Mouse (Mus musculus): ENCODE results near the gene Gm37240. TPM values are rescaled to one million over a fixed set of nuclear protein-coding genes. Genes with fewer than 3 reads are reported as not detected.

Gm37240 gene
- total RNA-seq, 2 experiments from 2014 or later, result 1.4 to 2.4 TPM

DNA sequence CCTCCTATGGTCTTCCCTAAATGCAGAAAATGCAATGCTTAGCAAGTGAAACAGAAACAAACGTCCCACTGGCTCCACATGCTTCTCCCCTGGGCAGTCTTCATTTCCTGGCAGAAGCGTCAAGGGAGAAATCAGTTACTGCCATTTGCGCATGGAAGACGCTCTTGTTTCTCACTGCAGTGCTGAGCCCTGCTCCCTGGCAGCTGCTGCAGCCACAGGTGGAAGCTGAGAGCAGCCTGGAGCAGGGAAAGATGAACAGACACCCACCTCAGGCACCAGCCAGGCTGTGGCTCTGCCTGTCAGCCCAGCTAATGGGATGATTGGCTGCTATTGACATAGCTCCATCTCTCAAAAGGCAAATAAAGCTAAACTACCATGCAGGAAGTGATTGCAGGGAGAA, 578.6 kb downstream of the Gm37240 start:
- H3K4me3 ChIP-seq, result no peak overlapping the region
- H3K27ac ChIP-seq, result peak overlapping the region; percentile 92
- DNase-seq (ENCODE audit: low spot score in 2 of 2), result no peak
- TF ChIP-seq CTCF (conservative IDR thresholded peaks at IDR 0.05), result no peak

DNA sequence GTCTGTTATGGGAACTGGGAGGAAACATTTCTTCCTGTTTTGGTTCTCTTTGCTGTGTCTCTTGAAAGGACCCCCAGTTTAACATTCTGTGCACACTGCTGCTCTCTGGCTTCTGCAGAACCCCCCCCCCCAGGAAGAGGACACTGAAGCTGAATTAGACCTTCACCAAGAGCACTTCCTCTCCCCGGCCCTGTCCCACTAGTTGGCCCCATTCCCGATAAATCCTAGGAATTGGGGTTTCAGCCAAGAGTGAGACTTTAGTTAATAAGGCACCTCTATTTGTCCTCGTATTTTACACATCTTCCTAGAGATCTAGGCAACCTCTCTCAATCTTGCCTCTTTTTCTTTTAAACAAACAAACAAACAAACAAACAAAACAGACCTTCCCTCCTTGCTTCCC, 585.5 kb downstream of the Gm37240 start:
- TF ChIP-seq CTCF (conservative IDR thresholded peaks at IDR 0.05), result no peak
- Histone ChIP-seq H3K4me3 (no peak overlapping the region), H3K27ac (no peak overlapping the region)
- no peak for DNase-seq (ENCODE audit: low spot score in 2 of 2)

DNA sequence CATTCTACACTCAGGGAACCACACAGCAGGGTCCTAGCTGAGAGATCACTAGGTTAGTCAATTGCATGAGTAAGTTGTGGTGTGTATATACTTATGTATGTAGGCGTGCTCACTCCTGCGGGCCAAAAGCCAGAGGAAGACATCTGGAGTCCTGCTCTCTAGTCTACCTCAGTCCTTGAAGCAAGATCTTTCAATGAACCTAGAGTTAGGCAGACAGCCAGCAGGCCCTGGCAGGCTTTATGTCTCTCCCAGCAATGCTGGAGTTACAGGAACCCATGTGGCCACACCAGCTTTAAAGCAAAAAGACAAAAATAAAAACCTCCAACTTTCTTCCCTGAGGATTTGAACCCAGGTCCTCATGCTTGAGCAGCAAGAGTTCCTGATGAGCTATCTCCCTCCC, 586.0 kb downstream of the Gm37240 start:
- no peak for TF ChIP-seq CTCF (conservative IDR thresholded peaks at IDR 0.05)
- Histone ChIP-seq H3K4me3 (no peak overlapping the region), H3K27ac (no peak overlapping the region)
- DNase-seq (ENCODE audit: low spot score in 2 of 2), result no peak

DNA sequence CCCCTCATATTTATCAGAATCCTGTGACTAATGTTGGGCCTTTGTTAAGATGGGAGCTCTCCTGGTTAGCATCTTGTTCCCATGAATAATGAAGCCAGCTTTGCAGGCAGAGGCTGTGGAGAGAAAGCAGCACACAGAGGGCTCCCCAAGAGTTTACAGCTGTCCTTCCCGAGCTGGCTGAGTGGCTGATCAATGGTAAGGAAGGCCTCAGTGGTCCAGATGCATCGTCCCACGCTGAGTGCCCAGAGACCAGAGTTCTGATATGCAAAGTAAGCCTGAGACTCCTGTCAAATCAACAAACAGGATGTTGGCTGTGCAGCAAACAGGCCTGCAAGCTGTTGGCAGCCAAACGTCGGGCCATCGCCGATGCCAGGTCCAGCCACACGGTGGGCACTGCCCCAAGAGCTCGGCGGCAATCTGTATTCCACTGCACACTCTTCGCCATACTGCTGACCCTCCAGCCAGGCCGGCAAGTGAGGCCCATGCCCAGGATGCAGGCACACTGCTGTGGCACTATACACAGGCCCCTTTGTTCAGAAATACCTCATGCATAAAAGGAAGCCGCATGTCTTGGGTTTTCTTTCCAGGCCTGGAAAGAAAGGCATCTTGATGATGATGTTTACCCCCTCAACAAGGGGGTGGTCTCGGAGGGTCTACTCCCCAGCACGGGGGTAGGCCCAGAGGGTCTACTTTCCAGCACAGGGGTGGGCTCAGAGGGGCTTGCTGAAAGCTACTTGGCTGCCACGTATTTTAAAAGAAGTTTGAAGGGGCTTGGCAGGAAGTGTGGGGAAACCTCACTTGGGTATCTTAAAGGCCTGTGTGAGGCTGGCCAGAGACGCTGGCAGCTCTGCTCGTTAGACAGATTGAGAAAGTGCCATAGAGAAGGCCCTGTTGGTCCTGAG, 587.4 kb downstream of the Gm37240 start:
- TF ChIP-seq CTCF (conservative IDR thresholded peaks at IDR 0.05), result peak; percentile 47
- DNase-seq (ENCODE audit: low spot score in 2 of 2), result peak in 1 of 2 experiments; percentile 43
- peak overlapping the region; percentile 65 for H3K27ac ChIP-seq
- H3K4me3 ChIP-seq, result no peak overlapping the region

DNA sequence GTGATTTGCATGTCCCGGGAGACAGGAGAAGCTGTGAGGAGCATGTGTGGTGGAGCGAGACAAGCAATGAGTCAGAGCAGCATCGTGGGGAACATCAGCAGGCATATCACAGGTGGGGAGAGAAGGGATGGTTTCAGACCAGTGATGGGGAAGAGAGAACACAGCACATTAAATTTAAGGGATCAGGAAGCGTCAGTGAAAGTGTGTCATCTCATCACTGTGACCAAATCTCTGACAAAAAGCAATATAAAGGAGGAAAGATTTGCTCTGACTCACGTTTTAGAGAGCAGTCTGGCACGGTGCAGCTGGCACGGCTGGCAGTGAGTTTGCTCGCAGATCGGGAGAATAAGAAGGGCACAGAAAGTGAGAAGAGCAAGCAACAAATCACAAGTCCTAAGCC, 592.1 kb downstream of the Gm37240 start:
- no peak overlapping the region for H3K4me3 ChIP-seq
- peak overlapping the region; percentile 55 for H3K27ac ChIP-seq
- no peak for TF ChIP-seq CTCF (conservative IDR thresholded peaks at IDR 0.05)
- peak in 1 of 2 experiments; percentile 38 for DNase-seq (ENCODE audit: low spot score in 2 of 2)

DNA sequence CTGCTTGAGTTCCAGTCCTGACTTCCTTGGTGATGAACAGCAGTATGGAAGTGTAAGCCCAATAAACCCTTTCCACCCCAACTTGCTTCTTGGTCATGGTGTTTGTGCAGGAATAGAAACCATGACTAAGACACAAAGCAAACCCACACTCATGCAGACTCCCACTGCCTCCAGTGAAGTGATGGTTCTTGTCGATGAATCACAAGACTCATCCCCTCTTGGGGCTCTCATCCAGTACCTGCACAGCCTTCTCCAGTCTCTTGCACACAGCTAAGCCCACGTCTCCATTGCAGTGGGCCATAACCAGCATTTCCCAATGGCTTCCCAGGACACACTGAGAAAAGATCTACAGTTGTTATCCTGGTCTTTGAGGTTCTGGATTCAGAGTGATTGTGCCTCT, 599.7 kb downstream of the Gm37240 start:
- no peak overlapping the region for H3K4me3 ChIP-seq
- DNase-seq (ENCODE audit: low spot score in 2 of 2), result no peak
- no peak for TF ChIP-seq CTCF (conservative IDR thresholded peaks at IDR 0.05)
- H3K27ac ChIP-seq, result no peak overlapping the region

DNA sequence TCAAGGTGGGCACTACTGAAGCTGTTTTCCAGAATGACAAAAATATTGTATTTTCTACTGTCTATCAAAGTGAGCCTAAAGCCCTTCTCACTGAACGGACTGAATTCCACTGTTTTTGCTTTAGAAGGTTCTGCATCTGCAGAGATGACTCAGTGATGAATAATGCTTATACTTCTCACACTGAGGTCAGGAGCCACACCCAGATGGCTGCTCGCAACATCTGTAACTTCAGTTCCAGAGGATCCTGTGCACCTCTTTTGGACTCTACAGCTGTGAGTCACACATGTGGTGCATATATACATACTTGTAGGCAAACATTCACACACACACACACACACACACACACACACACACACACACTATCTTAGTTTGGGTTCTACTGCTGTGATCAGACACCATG, 602.8 kb downstream of the Gm37240 start:
- no peak for DNase-seq (ENCODE audit: low spot score in 2 of 2)
- H3K27ac ChIP-seq, result no peak overlapping the region
- H3K4me3 ChIP-seq, result no peak overlapping the region
- no peak for TF ChIP-seq CTCF (conservative IDR thresholded peaks at IDR 0.05)

DNA sequence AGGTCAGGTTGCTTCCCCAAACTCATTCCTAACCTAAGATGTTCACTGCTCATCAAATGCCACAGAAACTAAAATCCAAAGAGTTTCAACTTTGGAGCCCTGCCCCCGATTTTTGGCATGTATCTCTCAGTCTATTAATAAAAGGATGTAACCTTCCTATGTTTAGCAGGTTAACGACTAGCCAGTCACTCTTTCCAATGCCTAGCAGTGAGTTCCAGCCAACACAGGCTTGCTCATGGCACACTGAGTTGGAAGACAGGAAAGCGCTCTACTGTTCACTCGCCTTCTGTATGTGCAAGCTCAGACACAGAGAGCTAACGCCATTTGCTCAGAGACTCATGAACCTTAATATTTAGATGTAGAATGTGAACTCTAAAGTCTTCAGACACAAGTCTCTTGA, 604.5 kb downstream of the Gm37240 start:
- Histone ChIP-seq H3K4me3 (no peak overlapping the region), H3K27ac (no peak overlapping the region)
- no peak for DNase-seq (ENCODE audit: low spot score in 2 of 2)
- no peak for TF ChIP-seq CTCF (conservative IDR thresholded peaks at IDR 0.05)

DNA sequence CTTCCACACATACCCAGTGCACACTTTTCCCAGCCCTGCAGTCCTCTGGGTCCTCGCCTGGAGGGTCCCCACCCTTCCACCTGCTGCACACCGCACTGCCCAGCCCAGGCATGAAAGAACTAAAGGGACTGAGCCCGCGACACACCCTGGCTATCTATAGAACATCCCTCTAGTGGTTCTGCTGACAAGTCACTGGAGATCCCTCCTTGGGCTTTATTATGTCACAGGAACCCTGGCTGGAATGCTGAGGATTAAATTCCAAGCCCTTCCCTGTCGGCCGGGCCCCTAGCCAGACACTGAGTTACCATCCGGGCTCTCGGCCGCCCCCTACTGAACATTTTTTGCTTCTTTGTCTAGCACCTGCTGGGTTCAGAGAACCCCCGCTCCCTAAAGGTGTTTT, 612.2 kb downstream of the Gm37240 start:
- peak in 1 of 2 experiments; percentile 41 for DNase-seq (ENCODE audit: low spot score in 2 of 2)
- no peak overlapping the region for H3K4me3 ChIP-seq
- no peak overlapping the region for H3K27ac ChIP-seq
- TF ChIP-seq CTCF (conservative IDR thresholded peaks at IDR 0.05), result peak; percentile 73

DNA sequence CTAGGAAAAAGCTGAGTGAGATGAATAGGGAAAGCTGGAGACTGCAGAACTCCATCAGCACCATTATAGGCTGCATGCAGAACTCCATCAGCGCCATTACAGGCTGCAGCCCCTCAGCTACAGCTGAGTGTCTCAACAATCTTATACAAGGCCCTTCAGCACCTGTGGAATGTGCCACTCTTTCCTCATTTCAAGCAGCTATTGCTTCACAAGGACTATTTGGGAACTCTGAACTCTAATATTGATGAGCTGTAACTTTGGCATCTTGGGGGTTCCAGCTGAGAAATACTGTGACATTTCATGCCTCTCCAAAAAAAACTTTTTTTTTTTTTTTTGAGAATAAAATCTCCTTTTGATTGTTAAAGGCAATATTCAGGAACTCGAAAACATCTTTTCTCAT, 615.8 kb downstream of the Gm37240 start:
- no peak overlapping the region for H3K4me3 ChIP-seq
- DNase-seq (ENCODE audit: low spot score in 2 of 2), result no peak
- no peak overlapping the region for H3K27ac ChIP-seq
- TF ChIP-seq CTCF (conservative IDR thresholded peaks at IDR 0.05), result no peak

DNA sequence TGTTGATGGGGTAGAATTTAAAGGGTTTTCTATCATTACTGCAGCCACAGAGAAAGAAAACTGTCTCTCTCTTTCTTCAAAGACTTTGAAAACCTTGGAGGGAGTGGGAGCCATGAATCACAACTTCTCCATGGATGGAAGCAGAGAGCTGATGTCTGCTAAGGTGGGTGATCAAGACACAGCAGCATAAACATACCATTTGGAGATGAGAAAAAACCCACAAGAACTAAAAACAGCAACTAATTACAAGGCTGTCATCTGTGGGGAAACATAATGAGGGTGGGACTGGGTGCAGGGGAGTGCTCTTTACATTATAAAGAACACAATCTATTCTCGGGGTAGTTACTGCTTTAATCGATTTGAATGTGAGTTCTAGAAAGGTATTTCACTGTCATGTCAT, 622.4 kb downstream of the Gm37240 start:
- Histone ChIP-seq H3K4me3 (no peak overlapping the region), H3K27ac (peak overlapping the region; percentile 62)
- TF ChIP-seq CTCF (conservative IDR thresholded peaks at IDR 0.05), result no peak
- no peak for DNase-seq (ENCODE audit: low spot score in 2 of 2)

DNA sequence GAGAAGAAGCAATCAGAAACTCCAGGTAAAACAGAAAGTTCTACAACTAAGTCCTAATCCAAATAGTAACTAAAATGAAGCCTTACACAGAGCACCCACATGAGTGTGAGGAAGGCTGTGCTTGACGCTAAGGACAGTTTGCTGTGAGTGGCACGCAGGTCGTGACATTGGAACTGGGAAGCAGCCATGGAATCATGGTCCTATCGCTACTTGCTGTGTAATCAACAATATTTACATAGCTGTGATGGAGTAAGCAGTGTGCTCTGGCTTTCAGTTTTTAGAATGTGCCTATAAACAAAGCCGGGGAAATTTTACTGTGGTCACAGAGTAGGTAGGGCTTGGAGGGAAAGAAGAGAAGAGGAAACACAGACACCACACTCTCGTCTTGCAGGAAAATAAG, 622.8 kb downstream of the Gm37240 start:
- no peak overlapping the region for H3K4me3 ChIP-seq
- no peak for TF ChIP-seq CTCF (conservative IDR thresholded peaks at IDR 0.05)
- no peak for DNase-seq (ENCODE audit: low spot score in 2 of 2)
- H3K27ac ChIP-seq, result peak overlapping the region; percentile 57; the same call in 1 of the 2 replicates

DNA sequence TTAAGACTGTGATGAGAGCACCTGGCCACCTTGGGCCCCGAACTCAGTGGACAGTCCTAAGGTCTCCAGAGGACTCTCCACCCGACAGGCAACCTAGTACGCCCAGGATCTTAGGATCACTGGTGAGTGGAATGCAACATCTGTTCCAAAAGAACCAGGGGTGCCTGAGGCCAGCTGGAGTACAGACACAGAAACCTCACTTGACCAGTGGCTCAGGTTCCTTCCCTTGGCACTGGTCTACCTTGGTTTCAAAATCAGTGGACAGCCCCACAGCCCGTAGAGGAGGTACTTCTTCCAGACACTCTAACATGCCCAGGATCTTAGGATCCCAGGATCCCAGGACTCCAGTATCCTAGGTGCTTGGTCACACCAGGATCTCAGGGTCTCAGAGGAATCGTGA, 632.8 kb downstream of the Gm37240 start:
- no peak for TF ChIP-seq CTCF (conservative IDR thresholded peaks at IDR 0.05)
- no peak for DNase-seq (ENCODE audit: low spot score in 2 of 2)
- Histone ChIP-seq H3K4me3 (no peak overlapping the region), H3K27ac (no peak overlapping the region)

DNA sequence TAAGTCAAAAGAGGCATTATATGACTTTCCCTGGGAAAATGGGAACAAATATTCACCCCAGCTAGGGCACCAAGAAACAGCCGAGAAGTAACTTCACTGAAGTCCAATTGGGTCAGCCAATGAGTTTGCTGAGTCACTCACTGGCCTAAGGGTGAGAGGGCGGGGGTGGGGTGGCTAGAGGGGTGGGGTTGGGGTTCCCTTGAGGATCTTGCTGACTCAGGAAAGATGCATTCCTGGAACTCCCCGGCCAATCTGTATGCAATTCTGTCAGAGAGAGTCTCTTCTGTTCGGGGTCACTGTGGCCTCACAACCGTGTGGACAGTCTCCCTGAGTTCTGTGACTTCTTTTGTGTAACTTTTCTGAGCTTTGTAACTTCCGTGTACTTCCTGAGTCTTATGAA, 635.7 kb downstream of the Gm37240 start:
- H3K27ac ChIP-seq, result no peak overlapping the region
- TF ChIP-seq CTCF (conservative IDR thresholded peaks at IDR 0.05), result no peak
- no peak for DNase-seq (ENCODE audit: low spot score in 2 of 2)
- H3K4me3 ChIP-seq, result no peak overlapping the region
